ENCODE assay signal across 8 mouse cellular contexts in the genomic region with DNA sequence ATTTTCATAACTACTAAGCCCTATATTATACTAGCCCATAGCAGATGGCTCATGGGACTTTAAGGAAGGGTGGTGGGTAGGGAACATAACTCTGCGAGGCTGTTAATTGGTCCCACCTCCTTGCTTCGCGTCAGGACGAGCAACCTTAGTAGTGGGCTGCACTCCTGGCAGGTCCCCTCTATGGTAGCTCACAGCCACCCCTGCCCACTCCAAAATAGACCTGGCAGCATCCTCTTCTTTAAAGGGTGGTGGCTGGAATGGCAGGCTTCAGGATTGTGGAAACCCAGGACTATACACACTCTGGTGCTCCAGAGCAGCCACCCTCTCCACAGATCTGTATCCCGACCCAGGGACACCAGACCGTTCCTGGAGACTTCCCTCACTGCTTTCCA. TPM values are rescaled to one million over a fixed set of nuclear protein-coding genes. Genes with fewer than 3 reads are reported as not detected.
DNase-seq lines count a peak whose midpoint lies in the region; ATAC-seq and TF ChIP-seq lines count a peak whose summit lies in the region.

No protein-coding gene starts in this region.

- H3K9me3 ChIP-seq in kidney, embryonic 15.5 days (replicated peaks) = no peaks in the 10 kb centered on the region
- H3K9me3 ChIP-seq in hindbrain, embryonic 11.5 days (ENCODE audit: control insufficient read depth, low read length) = no peaks in the 10 kb centered on the region
- H3K9me3 ChIP-seq in midbrain, embryonic 13.5 days = no peaks in the 10 kb centered on the region

- peak; percentile 81 for ATAC-seq in kidney, embryonic 15.5 days (replicated peaks; ENCODE audit: low FRiP score)
- ATAC-seq in hindbrain, embryonic 11.5 days (ENCODE audit: low FRiP score) = peak; percentile 85
- peak; percentile 80 for ATAC-seq in midbrain, embryonic 13.5 days
- ATAC-seq in megakaryocyte progenitor cell, adult 5-6 weeks (replicated peaks; ENCODE audit: poor library complexity) = no peak

- no peaks in the 10 kb centered on the region for H3K27me3 ChIP-seq in kidney, embryonic 15.5 days
- H3K27me3 ChIP-seq in hindbrain, embryonic 11.5 days (ENCODE audit: control insufficient read depth, insufficient read depth, low read length) = no peaks in the 10 kb centered on the region
- no peaks in the 10 kb centered on the region for H3K27me3 ChIP-seq in midbrain, embryonic 13.5 days

- peak overlapping the region; percentile 91 for H3K27ac ChIP-seq in kidney, embryonic 15.5 days
- H3K27ac ChIP-seq in bone marrow macrophage, adult 2 months (ENCODE audit: insufficient read depth, low read depth, low read length) = no peak overlapping the region
- H3K27ac ChIP-seq in hindbrain, embryonic 11.5 days (ENCODE audit: low read depth, low read length) = peak overlapping the region; percentile 86; the same call in 1 of the 2 replicates
- H3K27ac ChIP-seq in midbrain, embryonic 13.5 days = peak overlapping the region; percentile 86; the same call in 1 of the 2 replicates

- 6% methylated on average over 6 of the region's 6 CpGs for WGBS in kidney, embryonic 15.5 days
- WGBS in hindbrain, embryonic 11.5 days = 11% methylated on average over 6 of the region's 6 CpGs
- WGBS in midbrain, embryonic 13.5 days = 7% methylated on average over 6 of the region's 6 CpGs

- no peak for DNase-seq in kidney, adult 18-20 months
- DNase-seq in hindbrain, embryonic 11.5 days (ENCODE audit: low spot score) = no peak
- DNase-seq in ovary, postnatal 10 days (ENCODE audit: low spot score) = no peak
- no peak for DNase-seq in kidney, postnatal 25 days

- H3K36me3 ChIP-seq in kidney, embryonic 15.5 days = peaks cover 5% of the 10 kb centered on the region
- no peaks in the 10 kb centered on the region for H3K36me3 ChIP-seq in hindbrain, embryonic 11.5 days (ENCODE audit: control insufficient read depth, insufficient read depth, low read length)
- H3K36me3 ChIP-seq in midbrain, embryonic 13.5 days = peaks cover 6% of the 10 kb centered on the region; the same call in 1 of the 2 replicates

- no peak for TF ChIP-seq POLR2A in bone marrow macrophage, adult 2 months (IDR thresholded peaks at IDR 0.05; ENCODE audit: borderline replicate concordance, low read depth, low read length)

- no peak for TF ChIP-seq CTCF in bone marrow macrophage, adult 2 months (IDR thresholded peaks at IDR 0.05; ENCODE audit: low read depth, low read length)

- peaks cover 14% of the 10 kb centered on the region for H3K4me1 ChIP-seq in kidney, embryonic 15.5 days
- H3K4me1 ChIP-seq in bone marrow macrophage, adult 2 months (ENCODE audit: control insufficient read depth, insufficient read depth, low read length) = peaks cover 12% of the 10 kb centered on the region
- no peaks in the 10 kb centered on the region; the same call in 1 of the 2 replicates for H3K4me1 ChIP-seq in hindbrain, embryonic 11.5 days (replicated peaks; ENCODE audit: control insufficient read depth, insufficient read depth, low read length)
- peaks cover 20% of the 10 kb centered on the region for H3K4me1 ChIP-seq in midbrain, embryonic 13.5 days (replicated peaks)

- H3K9ac ChIP-seq in kidney, embryonic 15.5 days = peak overlapping the region; percentile 90
- peak overlapping the region; percentile 85 for H3K9ac ChIP-seq in hindbrain, embryonic 11.5 days (ENCODE audit: low read depth, low read length)
- peak overlapping the region; percentile 86 for H3K9ac ChIP-seq in midbrain, embryonic 13.5 days (replicated peaks)

- H3K4me2 ChIP-seq in kidney, embryonic 15.5 days = peak overlapping the region; percentile 68
- H3K4me2 ChIP-seq in hindbrain, embryonic 11.5 days (replicated peaks; ENCODE audit: low read depth, low read length) = peak overlapping the region; percentile 88
- peak overlapping the region; percentile 83 for H3K4me2 ChIP-seq in midbrain, embryonic 13.5 days (replicated peaks)

- peak overlapping the region; percentile 99 for H3K4me3 ChIP-seq in kidney, embryonic 15.5 days (replicated peaks)
- peak overlapping the region; percentile 78 for H3K4me3 ChIP-seq in bone marrow macrophage, adult 2 months (ENCODE audit: insufficient read depth, low read length)
- H3K4me3 ChIP-seq in hindbrain, embryonic 11.5 days (ENCODE audit: low read depth, low read length) = peak overlapping the region; percentile 88
- peak overlapping the region; percentile 67 for H3K4me3 ChIP-seq in midbrain, embryonic 13.5 days (replicated peaks)

RNA-seq across cellular contexts. Expression of a gene that starts 0.4 kb away (rescaled TPM):
- 45.7 and 48.4 TPM in 2 replicates for polyA plus RNA-seq in kidney, embryonic 15.5 days (2015; fragmentation: Nextera tagmentation; extraction: Ambion mirVana)
- polyA plus RNA-seq in bone marrow macrophage, adult 2 months (2012; ENCODE audit: insufficient read depth, insufficient read length, missing spikeins) = 23.4 and 26.9 TPM in 2 replicates
- polyA plus RNA-seq in hindbrain, embryonic 11.5 days (2014; fragmentation: Nextera tagmentation; extraction: Ambion mirVana) = 40.2 and 44.9 TPM in 2 replicates
- polyA plus RNA-seq in midbrain, embryonic 13.5 days (2015; fragmentation: Nextera tagmentation; extraction: Ambion mirVana) = 52.3 and 58.7 TPM in 2 replicates
- total RNA-seq in megakaryocyte progenitor cell, adult 5-6 weeks (2015) = 15.5 and 16.2 TPM in 2 replicates
- 22.2 and 24.2 TPM in 2 replicates for total RNA-seq in megakaryocyte progenitor cell, adult 5-6 weeks (2017)

RNA-seq across cellular contexts. Expression of a gene that starts 37.5 kb away (rescaled TPM):
- polyA plus RNA-seq in kidney, embryonic 15.5 days (2015; fragmentation: Nextera tagmentation; extraction: Ambion mirVana) = 45.2 and 45.4 TPM in 2 replicates
- polyA plus RNA-seq in bone marrow macrophage, adult 2 months (2012; ENCODE audit: insufficient read depth, insufficient read length, missing spikeins) = 34.5 and 41.1 TPM in 2 replicates
- 95.3 and 104 TPM in 2 replicates for polyA plus RNA-seq in hindbrain, embryonic 11.5 days (2014; fragmentation: Nextera tagmentation; extraction: Ambion mirVana)
- 83.3 and 87.2 TPM in 2 replicates for polyA plus RNA-seq in midbrain, embryonic 13.5 days (2015; fragmentation: Nextera tagmentation; extraction: Ambion mirVana)
- 60.1 and 64.1 TPM in 2 replicates for total RNA-seq in megakaryocyte progenitor cell, adult 5-6 weeks (2015)
- total RNA-seq in megakaryocyte progenitor cell, adult 5-6 weeks (2017) = 85.5 and 127 TPM in 2 replicates
